Mouse (Mus musculus) cerebellum, adult 9-10 months (tissue): ENCODE data around the gene D430019H16Rik.

Source experiments
- DNase-seq: peaks from one replicate; pipeline ENCODE4 v3.0.0; 2022

Gene D430019H16Rik

GRCm38 (mm10) chr12:105541590-105542402, 88.1 kb downstream of the D430019H16Rik start:
- DNase-seq, result no peak

GRCm38 (mm10) chr12:105542513-105542912, 88.9 kb downstream of the D430019H16Rik start:
- DNase-seq, result no peak
